Mouse (Mus musculus) layer of hippocampus, adult 18-20 months (tissue): ENCODE results near the gene Alpk1. TPM values are rescaled to one million over a fixed set of nuclear protein-coding genes. Genes with fewer than 3 reads are reported as not detected.

Source experiments
- DNase-seq, 2 experiments: peaks; one replicate each; pipeline ENCODE4 v3.0.0; 2022; ENCODE audit warnings: low spot score in 2 of 2
- total RNA-seq, 2 experiments: library from RNA; stranded (reverse); gene quantifications; 2 replicates each; pipeline ENCODE4 v1.2.3; 2021

Alpk1 gene
- total RNA-seq, 2 experiments from 2014 or later: 8.8 to 9.3 TPM

DNA sequence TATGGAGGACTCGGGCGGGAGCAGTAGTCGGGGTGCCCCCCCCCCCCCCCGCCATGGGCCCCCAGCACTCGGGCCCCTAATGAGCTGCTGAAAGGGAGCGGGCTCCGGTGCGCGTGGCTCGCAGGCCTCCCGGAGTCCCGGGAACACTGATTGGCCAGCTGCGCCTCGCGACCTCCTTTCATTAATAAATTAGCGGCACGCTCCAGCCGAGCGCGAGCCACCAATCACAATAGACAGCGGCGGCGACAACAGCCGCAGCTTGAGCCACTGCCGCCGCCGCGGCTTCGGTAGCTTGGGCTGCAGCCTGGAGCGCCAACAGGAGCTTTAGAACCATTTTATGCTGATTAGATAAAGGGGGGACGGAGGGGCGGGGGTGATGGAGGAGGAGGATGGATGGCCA, 147.8 kb downstream of the Alpk1 start:
- no peak for DNase-seq

- DNase-seq: no peak
These were observed 148.7 kb downstream of the Alpk1 start for GRCm38 (mm10) chr3:127631582-127631981.

DNA sequence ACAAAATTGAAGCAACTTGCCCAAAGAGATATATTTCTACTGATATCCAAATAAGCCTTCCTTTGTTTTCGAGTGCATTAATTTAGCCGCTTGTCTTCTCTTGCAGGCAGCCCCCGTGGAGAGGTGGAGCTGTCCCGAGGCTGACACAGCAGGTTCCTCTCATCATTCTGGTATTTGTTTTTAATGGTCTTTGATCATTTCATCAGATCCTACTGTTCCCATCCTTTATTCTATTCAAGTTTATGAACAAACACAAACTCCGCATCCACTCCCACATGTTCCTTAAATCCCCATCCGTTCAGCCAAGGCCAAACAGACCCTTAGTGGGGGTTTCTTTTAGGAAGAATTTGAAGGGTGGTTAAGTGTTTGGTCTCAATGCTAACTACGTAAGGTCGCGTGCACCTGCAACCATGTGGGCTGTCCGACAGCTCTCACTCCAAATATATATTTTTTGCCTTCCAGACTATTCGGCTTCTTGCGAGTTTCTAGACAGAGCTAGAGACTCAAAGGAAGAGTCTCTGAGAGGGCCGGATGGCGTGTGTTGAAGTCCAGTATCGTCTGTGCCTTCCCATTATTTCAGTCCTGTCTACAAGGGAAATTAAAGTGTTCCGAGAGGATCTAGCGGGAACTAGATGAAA, 149.5 kb downstream of the Alpk1 start:
- no peak for DNase-seq

DNA sequence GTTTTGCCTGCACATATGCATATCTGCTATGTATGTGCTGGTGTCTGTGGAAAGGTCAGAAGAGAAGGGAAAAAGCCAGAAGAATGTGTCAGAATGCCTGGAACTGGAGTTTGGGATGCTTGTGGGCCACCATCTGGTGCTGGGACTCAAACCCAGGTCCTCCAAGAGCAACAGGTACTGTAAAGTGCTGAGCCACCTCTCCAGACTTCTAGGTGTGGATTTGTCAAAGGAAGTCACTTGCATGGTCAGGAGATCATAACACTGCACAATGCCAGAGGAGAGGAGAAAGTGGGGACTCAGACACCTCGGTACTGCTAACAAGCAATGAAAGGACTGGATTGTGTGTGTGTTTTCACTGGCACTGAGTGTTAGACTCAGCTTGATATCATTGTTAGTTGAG, 150.1 kb downstream of the Alpk1 start:
- DNase-seq: no peak

DNA sequence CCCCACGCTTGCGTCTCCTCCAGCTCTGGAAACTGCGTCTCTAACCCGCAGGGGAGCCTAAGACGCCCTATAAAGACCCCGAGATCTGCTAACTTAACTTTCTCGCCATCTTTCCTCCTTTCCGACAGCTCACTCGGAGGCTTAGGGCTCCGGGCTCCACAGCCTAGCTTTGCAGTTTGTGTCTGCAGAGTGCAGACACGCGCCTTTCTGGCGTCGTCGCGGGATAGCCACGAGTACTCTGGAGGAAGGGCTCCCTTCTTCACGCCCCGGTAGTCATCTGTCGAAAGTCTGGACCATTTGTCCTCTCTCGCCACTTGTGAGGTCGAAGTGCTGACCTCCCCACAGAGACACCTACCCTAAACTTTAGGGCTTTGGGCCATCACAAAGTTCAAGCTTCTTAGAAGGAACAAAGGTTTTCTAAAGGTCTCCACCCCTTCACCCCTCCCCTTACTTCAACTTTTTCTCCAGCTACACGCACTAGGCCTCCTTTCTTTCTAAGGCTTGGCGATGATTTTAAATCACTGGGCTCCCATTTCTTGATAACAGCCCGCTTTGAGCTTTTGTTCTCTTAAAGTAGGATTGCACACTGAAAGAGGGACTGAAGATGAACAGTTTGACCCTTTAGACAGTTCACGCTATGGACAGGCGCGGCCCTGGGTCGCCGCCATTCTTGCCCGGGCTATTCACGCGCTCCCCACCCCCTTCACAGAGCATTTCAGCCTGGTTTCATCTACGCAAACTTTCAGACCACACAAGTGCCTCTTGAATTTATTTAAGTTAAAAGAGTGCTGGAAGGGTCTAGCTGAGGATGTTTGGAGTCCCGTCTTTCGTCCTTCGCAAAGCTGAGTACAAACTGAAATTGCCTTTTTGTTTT, 151.8 kb downstream of the Alpk1 start:
- no peak for DNase-seq

DNA sequence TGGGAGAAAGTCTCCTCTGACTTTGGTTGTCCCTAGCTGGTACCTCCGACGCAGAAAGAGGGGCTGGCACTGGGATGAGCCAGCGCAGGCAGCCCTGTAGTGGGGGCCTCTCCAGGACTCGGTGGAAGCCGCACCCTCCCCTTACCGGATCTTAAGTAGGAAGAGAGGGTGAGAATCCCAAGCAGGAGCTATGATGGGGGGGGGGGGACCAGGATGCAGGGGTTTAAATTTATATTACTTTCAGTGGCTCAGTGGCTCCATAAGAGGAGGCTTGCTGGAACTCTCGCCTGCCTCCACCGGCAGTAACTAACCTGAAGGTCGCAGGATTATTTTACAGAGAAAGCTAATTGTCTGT, 152.4 kb downstream of the Alpk1 start:
- DNase-seq: no peak

DNA sequence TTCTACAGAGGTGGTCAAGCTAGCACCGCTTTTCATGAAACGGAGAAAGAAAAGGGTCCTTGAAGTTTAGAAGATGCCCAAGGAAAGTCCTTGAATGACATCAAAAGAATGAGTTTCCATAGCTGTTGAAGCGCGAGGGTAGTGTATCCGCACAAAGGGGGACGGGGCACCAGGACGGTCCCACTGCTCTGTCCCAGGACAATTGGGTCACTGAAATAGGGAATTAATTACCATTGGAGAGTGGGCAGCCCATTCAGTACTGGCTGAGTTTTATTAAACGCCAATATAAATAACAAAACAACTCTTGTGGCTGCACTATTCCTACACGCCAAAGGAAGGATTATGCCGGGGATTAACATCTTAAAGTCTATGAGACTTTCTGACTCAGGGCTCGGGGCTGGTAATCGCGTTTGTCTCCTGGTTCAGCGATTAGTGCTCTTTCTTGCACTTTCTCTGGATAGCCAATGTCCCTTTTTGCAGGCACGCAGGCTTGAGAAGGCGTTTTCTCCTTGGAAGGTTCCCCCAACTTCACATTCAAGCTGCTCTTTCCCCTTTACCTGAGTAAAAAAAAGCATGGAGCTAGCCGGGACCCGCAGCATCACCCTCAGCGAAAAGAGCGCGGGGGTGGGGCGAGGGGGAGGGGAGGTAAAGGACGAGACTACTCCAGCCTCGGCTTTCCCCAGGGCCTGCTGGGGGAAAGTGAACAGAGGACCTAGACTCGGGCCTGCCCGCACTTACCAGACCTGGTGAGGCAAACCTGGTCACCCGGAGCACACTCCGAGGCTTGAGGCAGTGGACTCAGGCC, 153.0 kb downstream of the Alpk1 start:
- no peak for DNase-seq

- no peak for DNase-seq
These were observed 153.8 kb downstream of the Alpk1 start for GRCm38 (mm10) chr3:127626524-127626923.

GRCm38 (mm10) chr3:127625701-127626399, 154.5 kb downstream of the Alpk1 start:
- no peak for DNase-seq

DNA sequence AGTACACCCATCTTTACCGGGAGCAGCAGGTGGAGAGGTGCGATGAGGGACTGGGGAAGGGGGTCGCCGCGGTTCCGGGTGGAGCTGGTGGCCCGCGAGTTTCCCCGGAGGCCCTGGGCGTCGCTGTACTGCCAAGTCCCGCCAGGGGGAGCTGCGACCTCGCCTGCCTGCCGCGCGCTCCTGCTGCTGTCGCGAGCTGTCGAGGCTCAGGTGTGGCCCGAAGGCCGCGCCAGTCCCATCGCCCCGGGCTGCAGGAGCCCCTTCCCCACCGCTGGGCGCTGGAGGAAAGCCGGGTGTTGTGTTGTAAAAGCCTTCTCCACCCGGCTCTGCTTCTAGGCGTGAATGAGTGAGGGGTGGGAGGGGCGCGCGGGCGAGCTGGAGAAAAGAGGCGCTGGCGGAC, 155.0 kb downstream of the Alpk1 start:
- DNase-seq: peak in 1 of 2 experiments; percentile 52

Other genes with a start within 250 kb of the Alpk1 start
- gene Larp7, start 227.2 kb downstream of the Alpk1 start, total RNA-seq: 10 to 100 TPM; 17.6 to 18.5 TPM
- 1 to 10 TPM; 1.7 to 2.4 TPM for gene Zgrf1, start 227.0 kb downstream of the Alpk1 start, total RNA-seq
- 1 to 10 TPM in 1 of 2 experiments, under 1 TPM in 1; 0.71 to 1.5 TPM for gene Neurog2, start 147.4 kb downstream of the Alpk1 start, total RNA-seq
- 1 to 10 TPM; 8.7 to 8.9 TPM for gene Tifa, start 9.3 kb upstream of the Alpk1 start, total RNA-seq
- gene Ap1ar, start 57.0 kb upstream of the Alpk1 start, total RNA-seq: 10 to 100 TPM; 81.4 to 83.4 TPM
- gene Fam241a, start 115.8 kb upstream of the Alpk1 start, total RNA-seq: 1 to 10 TPM; 1.9 to 3.0 TPM